Mouse (Mus musculus) heart, postnatal 25 days (tissue): Measurements from ENCODE around the gene Tfap4. TPM values are rescaled to one million over a fixed set of nuclear protein-coding genes. Genes with fewer than 3 reads are reported as not detected.
A peak's percentile ranks its signal among the peaks of the same experiment; 100 is the strongest.
"Not testable (repeated sequence)": the region's sequence is repeated elsewhere in the genome, so short reads cannot be mapped to it uniquely, and the experiment has no call there.

Experiments
- DNase-seq: peaks from one replicate; pipeline ENCODE4 v3.0.0; 2022; ENCODE audit warnings: low spot score
- intact Hi-C: fragments of 180-260 bp; cut with DNase I; formaldehyde crosslinking; loops from one replicate; pipeline ENCODE4 v1.15.1; 2025
- total RNA-seq, 2 experiments: library from RNA; stranded (reverse); gene quantifications; 2 replicates each; pipeline ENCODE4 v1.2.3; 2021

The Tfap4 gene
- total RNA-seq, 2 experiments from 2014 or later = 3.5 to 4.2 TPM

- DNase-seq, intact Hi-C loops: not testable (repeated sequence)
These were observed 32.3 kb downstream of the Tfap4 start for GRCm38 (mm10) chr16:4527373-4527772.

DNA sequence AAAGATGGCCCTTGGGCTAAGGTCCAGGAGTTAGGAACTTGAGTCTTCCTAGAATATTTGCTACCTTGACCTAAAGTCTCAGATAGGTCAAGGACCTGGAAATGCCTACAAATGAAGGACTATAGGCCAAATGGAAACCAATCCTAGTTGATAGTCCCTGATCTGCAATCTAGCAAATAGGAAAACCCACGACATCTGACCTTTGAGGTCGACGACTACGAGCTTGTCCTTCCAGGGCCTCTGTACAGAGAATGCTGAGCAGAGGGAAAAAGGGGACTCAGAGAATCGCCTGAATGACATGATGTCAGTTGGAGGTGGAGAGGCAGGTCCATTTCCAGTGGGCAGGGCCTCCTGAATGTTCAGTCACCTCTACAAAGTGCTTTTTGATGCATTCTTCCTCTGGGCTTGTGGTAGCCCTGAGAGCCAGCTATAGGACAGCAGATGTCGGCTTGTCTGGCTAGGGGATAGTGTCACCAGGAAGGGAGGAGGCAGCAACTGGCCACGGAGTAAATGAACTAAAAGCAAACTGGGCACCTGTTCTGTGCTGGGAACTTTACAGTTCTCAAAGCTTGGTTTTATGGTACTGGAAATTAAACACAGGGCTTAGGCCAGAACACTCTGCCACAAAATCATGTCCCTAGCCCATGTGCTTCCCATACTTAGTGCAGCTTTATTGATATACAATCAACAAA lies 36.2 kb downstream of the Tfap4 start:
- intact Hi-C loops = loop anchor here (1.0 to 5.0 kb wide), 2 partner anchors 17 to 36 kb away; no protein-coding TSS in a partner anchor

DNA sequence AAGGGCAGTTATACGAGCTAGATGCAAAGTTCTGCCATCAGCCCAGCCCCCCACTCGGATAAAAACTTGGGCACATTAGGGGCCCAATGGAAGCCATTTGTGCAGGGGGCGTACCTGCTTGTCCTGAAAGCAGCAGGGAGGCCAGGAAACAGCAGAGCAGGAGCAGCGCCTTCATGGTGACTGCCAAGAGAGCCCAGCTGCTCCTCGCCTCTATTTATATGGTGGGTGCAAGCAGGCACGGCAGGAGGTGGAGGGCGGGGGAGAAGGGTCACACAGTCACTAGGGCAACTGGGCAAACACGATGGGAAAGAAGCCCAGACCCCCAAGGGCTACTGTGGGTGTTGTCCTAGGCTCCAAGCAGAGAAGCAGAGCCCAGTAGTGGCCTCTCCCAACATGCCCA lies 36.8 kb downstream of the Tfap4 start:
- intact Hi-C loops = loop anchor here (5.0 kb wide), 1 partner anchor 36 kb away; no protein-coding TSS in a partner anchor
- no peak for DNase-seq

More for the DNA sequence above, 36.2 kb downstream of the Tfap4 start:
- no peak for DNase-seq

DNA sequence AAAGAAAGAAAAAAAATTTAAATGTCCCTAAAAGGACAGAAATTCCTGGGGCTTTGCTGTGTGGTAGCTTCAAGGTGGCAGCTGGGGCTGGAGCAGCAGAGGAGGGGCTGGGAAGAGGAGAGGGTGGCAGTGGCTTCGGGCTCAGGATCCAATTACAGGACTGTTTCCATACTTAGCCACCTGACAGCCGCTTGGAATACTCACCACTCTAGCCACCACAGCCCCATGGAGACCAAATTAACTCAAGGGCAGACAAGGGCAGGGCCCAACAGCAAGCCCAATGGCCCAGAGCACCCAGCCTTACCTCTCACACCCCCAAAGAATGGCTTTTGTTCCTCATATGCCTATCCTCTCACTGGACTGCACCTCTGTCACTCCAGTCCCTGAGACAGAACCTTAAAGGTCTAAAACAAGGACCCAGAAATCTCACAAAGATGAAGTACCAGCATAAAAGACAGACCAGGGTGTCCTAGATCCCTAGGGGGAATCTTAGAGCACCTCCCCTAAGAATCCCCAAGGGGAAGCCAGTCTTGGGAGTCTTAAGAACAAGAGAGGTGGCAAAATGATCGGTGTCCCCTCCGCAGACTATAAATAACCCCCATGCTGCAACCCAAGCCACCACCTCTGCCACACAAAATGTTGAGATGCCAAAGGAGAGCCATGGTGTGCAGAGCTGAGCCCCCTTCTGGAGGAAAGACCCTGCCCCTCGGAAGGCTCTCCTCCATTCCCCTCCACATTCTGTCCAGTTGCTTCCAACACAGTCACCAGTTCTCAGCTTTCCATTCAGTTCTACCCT lies 37.7 kb downstream of the Tfap4 start:
- intact Hi-C loops = loop anchor here (5.0 kb wide), 1 partner anchor 35 kb away; no protein-coding TSS in a partner anchor
- peak; percentile 29 for DNase-seq

DNA sequence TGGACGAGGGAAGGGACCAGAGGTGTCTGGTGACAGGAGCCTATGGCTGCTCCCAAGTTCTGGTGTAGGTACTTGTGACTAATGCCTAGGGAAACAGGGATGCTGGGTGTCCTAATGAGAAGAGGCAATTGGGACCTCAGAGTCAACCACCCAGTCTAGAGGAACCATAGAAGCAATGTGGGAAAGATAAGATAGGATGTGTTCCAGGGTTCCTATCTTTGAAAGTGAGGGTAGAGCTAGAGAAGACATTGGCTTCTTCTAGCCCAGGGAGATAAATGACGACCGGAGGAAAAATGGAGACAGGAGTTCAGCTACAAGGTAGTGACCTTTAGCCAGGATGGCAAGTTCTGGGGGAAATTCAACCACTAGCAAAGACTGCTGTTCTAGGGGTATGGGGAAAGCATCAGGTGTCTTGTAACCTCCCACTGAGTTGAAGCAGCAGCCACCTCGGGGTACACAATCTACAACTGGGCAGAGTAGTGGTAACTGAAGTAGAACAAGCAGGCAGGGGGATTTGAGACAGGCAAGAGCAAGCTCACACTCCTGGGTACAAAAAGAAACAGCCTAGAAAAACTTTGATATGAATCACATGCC lies 38.5 kb downstream of the Tfap4 start:
- DNase-seq = no peak
- intact Hi-C loops = loop anchor here (5.0 kb wide), 1 partner anchor 34 kb away; no protein-coding TSS in a partner anchor

GRCm38 (mm10) chr16:4520673-4521072 lies 39.0 kb downstream of the Tfap4 start:
- DNase-seq = no peak
- intact Hi-C loops = loop anchor here (5.0 kb wide), 1 partner anchor 33 kb away; no protein-coding TSS in a partner anchor

DNA sequence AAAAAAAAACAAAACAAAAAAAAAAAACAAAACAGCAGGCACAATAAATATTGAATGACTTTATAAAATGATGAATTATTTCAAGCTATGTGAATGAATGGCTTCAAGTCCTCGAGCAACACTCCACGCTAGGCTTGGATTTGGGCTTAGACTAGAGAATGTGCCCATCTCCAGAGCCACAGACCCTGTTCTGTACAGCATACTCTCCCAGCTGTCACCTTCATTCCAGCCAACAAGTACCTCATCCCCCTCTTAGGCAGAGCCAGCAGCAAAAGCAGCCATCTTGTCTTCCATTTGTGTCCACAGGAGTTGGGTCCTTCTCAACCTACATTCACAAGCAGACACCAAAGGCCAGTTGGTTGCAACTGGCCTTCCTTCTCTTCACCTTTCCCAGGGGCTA lies 39.8 kb downstream of the Tfap4 start:
- DNase-seq = no peak
- intact Hi-C loops = loop anchor here (5.0 kb wide), 1 partner anchor 33 kb away; no protein-coding TSS in a partner anchor

- intact Hi-C loops = no loop called here
These were observed 40.5 kb downstream of the Tfap4 start for GRCm38 (mm10) chr16:4519157-4519556.

GRCm38 (mm10) chr16:4517906-4518305 lies 41.7 kb downstream of the Tfap4 start:
- DNase-seq = no peak
- intact Hi-C loops = no loop called here

More at GRCm38 (mm10) chr16:4519157-4519556, 40.5 kb downstream of the Tfap4 start:
- DNase-seq = no peak

GRCm38 (mm10) chr16:4514383-4514782 lies 45.3 kb downstream of the Tfap4 start:
- no peak for DNase-seq
- intact Hi-C loops = no loop called here

DNA sequence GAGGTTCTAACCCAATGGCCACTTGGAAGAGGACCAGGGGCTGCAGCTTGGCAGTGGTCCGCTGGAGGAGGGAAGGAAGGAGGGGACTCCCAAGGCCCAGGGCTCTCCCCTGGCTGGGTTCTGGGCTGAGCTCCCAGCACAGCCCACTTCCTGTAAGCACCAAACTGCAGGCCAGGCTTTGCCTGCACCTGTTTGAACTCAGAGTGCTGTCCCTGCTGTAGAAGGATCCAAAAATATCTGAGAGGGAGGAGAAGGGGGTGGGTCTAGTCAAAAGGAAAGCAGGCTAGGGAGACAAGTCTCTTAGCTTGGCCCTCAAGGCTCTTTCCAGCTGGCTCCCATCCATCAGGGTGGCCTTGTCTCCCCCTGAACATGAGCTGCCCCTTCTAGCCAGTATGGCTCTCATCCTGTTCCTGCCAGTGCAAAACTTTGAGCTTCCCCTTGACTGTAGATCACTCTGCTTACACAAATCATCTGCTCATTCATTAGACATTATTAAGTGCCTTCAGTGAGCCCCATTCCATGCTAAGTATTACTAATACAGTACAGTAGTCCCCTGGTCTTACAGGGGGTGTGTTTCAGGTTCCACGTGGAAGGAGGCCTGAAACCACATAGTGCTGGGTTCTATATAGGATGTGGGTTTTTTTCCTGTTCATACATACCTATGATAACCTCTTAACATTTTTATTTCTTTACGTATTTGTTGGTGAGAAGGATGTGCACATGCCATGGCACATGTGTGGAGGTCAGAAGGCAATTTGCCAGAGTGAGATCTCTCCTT lies 46.8 kb downstream of the Tfap4 start:
- intact Hi-C loops = loop anchor here (2.0 kb wide), 1 partner anchor 14 kb away; no protein-coding TSS in a partner anchor
- DNase-seq = peak; percentile 65

DNA sequence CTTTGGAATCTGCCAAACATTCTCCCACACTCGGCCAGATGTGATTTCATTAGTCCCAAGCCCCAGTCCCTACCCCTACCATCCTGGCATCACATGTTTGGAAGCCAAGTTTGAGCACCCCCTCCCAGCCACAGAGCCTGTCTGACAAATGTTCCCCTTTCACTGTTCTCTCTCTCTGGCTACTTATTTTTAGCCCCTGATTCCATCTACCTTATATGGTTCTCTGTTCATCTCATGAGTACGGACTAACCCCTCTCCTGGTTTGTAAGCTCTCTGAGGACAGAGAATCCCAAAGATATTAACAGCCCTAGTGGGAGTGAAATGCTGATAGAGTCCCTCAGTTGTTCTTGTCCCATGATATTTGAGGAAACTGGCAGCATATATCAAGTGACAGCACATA lies 48.3 kb downstream of the Tfap4 start:
- DNase-seq = no peak

GRCm38 (mm10) chr16:4506181-4506580 lies 53.5 kb downstream of the Tfap4 start:
- DNase-seq = no peak
- intact Hi-C loops = no loop called here

More for the DNA sequence above, 48.3 kb downstream of the Tfap4 start:
- intact Hi-C loops = no loop called here

GRCm38 (mm10) chr16:4503495-4503894 lies 56.2 kb downstream of the Tfap4 start:
- intact Hi-C loops = no loop called here
- no peak for DNase-seq

GRCm38 (mm10) chr16:4502568-4502967 lies 57.1 kb downstream of the Tfap4 start:
- intact Hi-C loops = no loop called here
- no peak for DNase-seq

DNA sequence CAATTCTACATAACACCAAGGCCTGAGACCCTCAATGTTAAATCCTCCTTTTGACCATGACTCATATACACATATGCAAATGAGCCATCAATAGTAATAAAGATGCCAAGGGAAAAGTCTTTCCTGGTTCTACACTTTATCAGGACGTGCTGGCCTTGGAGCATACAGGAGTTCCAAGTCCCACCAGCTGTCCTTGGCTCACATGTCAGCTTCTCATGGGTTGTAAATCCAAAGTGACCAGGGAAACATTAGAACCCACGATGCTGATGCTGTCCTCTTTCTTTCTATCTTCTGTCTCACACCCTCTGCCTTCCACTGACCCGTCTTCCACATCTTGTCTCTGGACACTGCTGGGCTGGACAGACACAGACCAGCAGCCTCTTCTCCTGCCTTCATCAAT lies 58.0 kb downstream of the Tfap4 start:
- no peak for DNase-seq
- intact Hi-C loops = no loop called here

- DNase-seq = peak; percentile 42
- intact Hi-C loops = no loop called here
These were observed 58.9 kb downstream of the Tfap4 start for GRCm38 (mm10) chr16:4500598-4501385.

DNA sequence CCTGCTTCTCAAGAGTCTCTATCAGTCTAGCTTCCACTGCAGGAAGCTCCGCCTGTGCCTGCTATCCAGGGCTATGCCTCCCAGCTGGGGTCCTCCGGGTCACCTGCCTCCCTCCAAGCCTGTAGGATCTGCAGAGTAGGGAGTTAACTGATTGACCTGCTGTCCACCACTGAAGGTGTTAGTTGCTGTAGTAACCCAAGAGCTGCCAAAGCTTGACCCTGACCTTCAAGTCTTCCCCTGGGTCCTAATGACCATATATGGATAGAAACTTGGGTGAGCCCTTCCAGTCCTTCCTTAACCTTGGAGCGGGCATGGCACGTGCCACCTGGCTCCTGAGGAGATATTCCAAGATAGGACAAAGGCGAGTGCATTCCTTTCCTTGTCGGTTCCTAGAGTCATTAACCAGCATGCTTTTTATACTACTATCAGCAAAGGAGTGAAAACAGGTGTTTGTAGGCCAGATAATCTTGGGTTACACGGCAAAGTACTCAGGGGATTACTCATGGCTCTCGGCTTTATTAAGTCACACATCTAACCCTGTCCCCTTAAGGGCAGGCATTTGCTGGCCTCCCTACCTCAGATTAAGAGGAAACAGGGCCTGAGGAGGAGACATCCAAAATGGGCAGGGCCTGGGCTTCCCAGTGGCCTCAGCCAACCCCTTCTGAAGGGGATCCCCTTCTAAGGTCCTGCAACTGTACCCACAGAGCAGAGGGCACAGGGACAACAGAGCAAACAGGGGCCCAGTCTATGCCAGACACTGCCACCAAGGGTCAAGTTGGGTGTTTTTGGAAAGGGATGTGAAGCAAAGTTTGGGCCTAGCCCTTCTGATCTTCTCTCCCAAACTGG lies 61.7 kb downstream of the Tfap4 start:
- no peak for DNase-seq
- intact Hi-C loops = loop anchor here (2.0 kb wide), 1 partner anchor 15 kb away; no protein-coding TSS in a partner anchor
